Mouse (Mus musculus): ENCODE results near the gene Mylk2. TPM values are rescaled to one million over a fixed set of nuclear protein-coding genes. Genes with fewer than 3 reads are reported as not detected.

Gene Mylk2
- polyA plus RNA-seq, 1 experiment from 2014 or later: not detected

- Histone ChIP-seq H3K4me1 (replicated peaks; ENCODE audit: control insufficient read depth, insufficient read depth, low read length) (peaks cover 7% of the 10 kb centered on the region; the same call in 1 of the 2 replicates), H3K9ac (ENCODE audit: low read depth, low read length) (no peak overlapping the region), H3K27me3 (ENCODE audit: control insufficient read depth, insufficient read depth, low read length) (peaks cover 38% of the 10 kb centered on the region), H3K4me3 (ENCODE audit: low read depth, low read length) (no peak overlapping the region), H3K4me2 (replicated peaks; ENCODE audit: low read depth, low read length) (no peak overlapping the region), H3K9me3 (ENCODE audit: control insufficient read depth, low read length) (no peaks in the 10 kb centered on the region), H3K36me3 (ENCODE audit: control insufficient read depth, insufficient read depth, low read length) (no peaks in the 10 kb centered on the region), H3K27ac (ENCODE audit: low read depth, low read length) (no peak overlapping the region)
- ATAC-seq (ENCODE audit: low FRiP score) (no peak), DNase-seq (ENCODE audit: low spot score) (no peak)
- 32% methylated on average over 7 of the region's 7 CpGs for WGBS
Measured at GRCm38 (mm10) chr2:152941776-152942175, 30.6 kb downstream of the Mylk2 start.

DNA sequence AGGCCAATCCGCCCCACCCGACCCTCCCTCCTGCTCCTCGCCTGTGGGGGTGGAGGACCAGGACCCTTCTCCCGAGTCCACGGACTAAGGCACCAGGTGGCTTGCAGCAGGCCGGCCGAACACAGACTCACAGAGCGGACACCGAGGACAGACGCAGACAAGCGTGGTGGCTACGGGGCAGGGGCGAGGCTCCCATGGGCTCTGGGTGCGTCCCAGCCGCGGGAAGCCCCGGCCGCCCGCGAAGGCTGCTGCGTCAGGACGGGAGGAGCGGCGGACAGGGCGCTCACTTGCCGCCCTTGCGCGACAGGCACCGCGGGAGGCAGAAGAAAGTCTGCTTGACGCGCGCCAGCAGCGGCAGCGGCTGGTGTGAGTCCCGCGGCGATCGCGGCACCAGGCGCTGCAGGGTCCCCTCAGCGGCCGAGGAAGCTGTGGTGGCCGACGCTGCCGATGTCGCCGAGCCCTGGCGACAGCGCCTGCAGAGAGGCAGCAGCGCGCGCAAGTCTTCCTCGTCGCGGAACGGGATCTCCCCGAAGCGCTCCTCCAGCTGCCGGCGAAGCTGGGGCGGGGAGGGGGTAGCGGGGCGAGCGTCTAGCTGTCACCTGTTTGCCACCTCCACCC is 31.9 kb downstream of the Mylk2 start:
- H3K36me3 ChIP-seq (ENCODE audit: control insufficient read depth, insufficient read depth, low read length): no peaks in the 10 kb centered on the region
- H3K27me3 ChIP-seq (ENCODE audit: control insufficient read depth, insufficient read depth, low read length): peaks cover 38% of the 10 kb centered on the region
- peak overlapping the region; percentile 41 for H3K4me3 ChIP-seq (ENCODE audit: low read depth, low read length)
- DNase-seq (ENCODE audit: low spot score) (peak; percentile 48), ATAC-seq (ENCODE audit: low FRiP score) (0 out of 2 replicates have a peak, but pooled peaks have one; percentile 19)
- peak overlapping the region; percentile 47 for H3K9ac ChIP-seq (ENCODE audit: low read depth, low read length)
- WGBS: under 1% methylated on average over 55 of the region's 65 CpGs
- H3K4me2 ChIP-seq (replicated peaks; ENCODE audit: low read depth, low read length): peak overlapping the region; percentile 96
- no peak overlapping the region for H3K27ac ChIP-seq (ENCODE audit: low read depth, low read length)
- H3K4me1 ChIP-seq (replicated peaks; ENCODE audit: control insufficient read depth, insufficient read depth, low read length): peaks cover 7% of the 10 kb centered on the region; the same call in 1 of the 2 replicates
- H3K9me3 ChIP-seq (ENCODE audit: control insufficient read depth, low read length): no peaks in the 10 kb centered on the region

GRCm38 (mm10) chr2:152943568-152943967 is 32.4 kb downstream of the Mylk2 start:
- peak overlapping the region; percentile 96 for H3K4me2 ChIP-seq (replicated peaks; ENCODE audit: low read depth, low read length)
- peak overlapping the region; percentile 41 for H3K4me3 ChIP-seq (ENCODE audit: low read depth, low read length)
- 7% methylated on average over 7 of the region's 8 CpGs for WGBS
- DNase-seq (ENCODE audit: low spot score) (peak; percentile 41), ATAC-seq (ENCODE audit: low FRiP score) (no peak)
- no peaks in the 10 kb centered on the region for H3K9me3 ChIP-seq (ENCODE audit: control insufficient read depth, low read length)
- no peaks in the 10 kb centered on the region for H3K36me3 ChIP-seq (ENCODE audit: control insufficient read depth, insufficient read depth, low read length)
- no peak overlapping the region; the same call in 1 of the 2 replicates for H3K9ac ChIP-seq (ENCODE audit: low read depth, low read length)
- no peak overlapping the region for H3K27ac ChIP-seq (ENCODE audit: low read depth, low read length)
- H3K4me1 ChIP-seq (replicated peaks; ENCODE audit: control insufficient read depth, insufficient read depth, low read length): peaks cover 7% of the 10 kb centered on the region; the same call in 1 of the 2 replicates
- H3K27me3 ChIP-seq (ENCODE audit: control insufficient read depth, insufficient read depth, low read length): peaks cover 38% of the 10 kb centered on the region

- Histone ChIP-seq H3K4me1 (replicated peaks; ENCODE audit: control insufficient read depth, insufficient read depth, low read length) (peaks cover 7% of the 10 kb centered on the region; the same call in 1 of the 2 replicates), H3K4me2 (replicated peaks; ENCODE audit: low read depth, low read length) (no peak overlapping the region), H3K9ac (ENCODE audit: low read depth, low read length) (no peak overlapping the region), H3K27ac (ENCODE audit: low read depth, low read length) (no peak overlapping the region), H3K36me3 (ENCODE audit: control insufficient read depth, insufficient read depth, low read length) (no peaks in the 10 kb centered on the region), H3K4me3 (ENCODE audit: low read depth, low read length) (no peak overlapping the region), H3K27me3 (ENCODE audit: control insufficient read depth, insufficient read depth, low read length) (peaks cover 38% of the 10 kb centered on the region), H3K9me3 (ENCODE audit: control insufficient read depth, low read length) (no peaks in the 10 kb centered on the region)
- DNase-seq (ENCODE audit: low spot score): no peak
- 55% methylated on average over 9 of the region's 9 CpGs for WGBS
- no peak for ATAC-seq (ENCODE audit: low FRiP score)
Measured at GRCm38 (mm10) chr2:152944013-152944412, 32.9 kb downstream of the Mylk2 start.

GRCm38 (mm10) chr2:152947098-152947497 is 35.9 kb downstream of the Mylk2 start:
- WGBS: 63% methylated on average over 7 of the region's 7 CpGs
- Histone ChIP-seq H3K27ac (ENCODE audit: low read depth, low read length) (no peak overlapping the region), H3K9ac (ENCODE audit: low read depth, low read length) (no peak overlapping the region), H3K9me3 (ENCODE audit: control insufficient read depth, low read length) (no peaks in the 10 kb centered on the region), H3K4me1 (replicated peaks; ENCODE audit: control insufficient read depth, insufficient read depth, low read length) (peaks cover 9% of the 10 kb centered on the region; the same call in 1 of the 2 replicates), H3K4me3 (ENCODE audit: low read depth, low read length) (no peak overlapping the region), H3K27me3 (ENCODE audit: control insufficient read depth, insufficient read depth, low read length) (peaks cover 41% of the 10 kb centered on the region), H3K36me3 (ENCODE audit: control insufficient read depth, insufficient read depth, low read length) (no peaks in the 10 kb centered on the region), H3K4me2 (replicated peaks; ENCODE audit: low read depth, low read length) (no peak overlapping the region)
- DNase-seq (ENCODE audit: low spot score): no peak
- no peak for ATAC-seq (ENCODE audit: low FRiP score)

DNA sequence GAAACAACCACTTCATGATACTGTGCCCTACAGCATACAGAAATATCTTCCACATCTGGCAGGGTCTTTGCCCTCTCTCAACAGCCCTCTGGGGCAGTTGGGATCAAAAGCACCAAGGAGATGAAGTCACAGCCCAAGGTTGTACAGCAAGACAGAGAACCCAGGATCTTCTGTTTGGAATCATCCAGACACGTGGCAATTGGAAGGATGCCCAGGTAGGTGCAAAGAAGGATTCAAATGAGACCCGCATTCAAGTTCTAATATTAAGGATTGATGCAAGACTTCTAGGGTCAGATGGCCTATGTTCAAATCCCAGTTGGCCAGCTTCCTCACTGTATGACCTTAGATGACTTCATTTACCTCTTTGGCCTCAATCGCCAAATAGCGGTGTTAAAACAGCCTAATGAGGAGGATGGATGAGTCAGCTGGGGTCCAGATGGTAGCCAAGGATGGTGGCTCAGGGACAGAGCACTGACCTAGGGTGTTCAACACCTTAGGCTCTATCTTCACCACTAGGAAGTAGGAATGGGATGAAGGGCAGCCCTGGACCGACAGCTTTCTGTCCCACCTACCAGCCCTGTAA is 37.4 kb downstream of the Mylk2 start:
- Histone ChIP-seq H3K9ac (ENCODE audit: low read depth, low read length) (no peak overlapping the region), H3K4me2 (replicated peaks; ENCODE audit: low read depth, low read length) (no peak overlapping the region), H3K9me3 (ENCODE audit: control insufficient read depth, low read length) (no peaks in the 10 kb centered on the region), H3K4me3 (ENCODE audit: low read depth, low read length) (no peak overlapping the region), H3K4me1 (replicated peaks; ENCODE audit: control insufficient read depth, insufficient read depth, low read length) (peaks cover 7% of the 10 kb centered on the region; the same call in 1 of the 2 replicates), H3K36me3 (ENCODE audit: control insufficient read depth, insufficient read depth, low read length) (no peaks in the 10 kb centered on the region), H3K27me3 (ENCODE audit: control insufficient read depth, insufficient read depth, low read length) (peaks cover 27% of the 10 kb centered on the region), H3K27ac (ENCODE audit: low read depth, low read length) (no peak overlapping the region)
- WGBS: 80% methylated on average over 5 of the region's 5 CpGs
- no peak for DNase-seq (ENCODE audit: low spot score)
- ATAC-seq (ENCODE audit: low FRiP score): no peak

- peaks cover 6% of the 10 kb centered on the region; the same call in 1 of the 2 replicates for H3K4me1 ChIP-seq (replicated peaks; ENCODE audit: control insufficient read depth, insufficient read depth, low read length)
- DNase-seq (ENCODE audit: low spot score) (no peak), ATAC-seq (ENCODE audit: low FRiP score) (peak; percentile 41)
- peak overlapping the region; percentile 67 for H3K4me3 ChIP-seq (ENCODE audit: low read depth, low read length)
- H3K27me3 ChIP-seq (ENCODE audit: control insufficient read depth, insufficient read depth, low read length): peaks cover 13% of the 10 kb centered on the region
- no peaks in the 10 kb centered on the region for H3K9me3 ChIP-seq (ENCODE audit: control insufficient read depth, low read length)
- WGBS: 39% methylated on average over 11 of the region's 11 CpGs
- no peak overlapping the region for H3K9ac ChIP-seq (ENCODE audit: low read depth, low read length)
- no peak overlapping the region for H3K27ac ChIP-seq (ENCODE audit: low read depth, low read length)
- peak overlapping the region; percentile 95; the same call in 1 of the 2 replicates for H3K4me2 ChIP-seq (replicated peaks; ENCODE audit: low read depth, low read length)
- no peaks in the 10 kb centered on the region for H3K36me3 ChIP-seq (ENCODE audit: control insufficient read depth, insufficient read depth, low read length)
Measured at GRCm38 (mm10) chr2:152950358-152951064, 39.4 kb downstream of the Mylk2 start.

- under 1% methylated on average over 50 of the region's 54 CpGs for WGBS
- DNase-seq (ENCODE audit: low spot score): peak; percentile 66
Measured at GRCm38 (mm10) chr2:152951065-152951849, 40.1 kb downstream of the Mylk2 start, which contains the start of gene Dusp15. Gene Dusp15 (minus strand): TSS chr2:152951698.

More at GRCm38 (mm10) chr2:152951065-152951849, 40.1 kb downstream of the Mylk2 start, which contains the start of gene Dusp15:
- ATAC-seq (ENCODE audit: low FRiP score): peak; percentile 74
- Histone ChIP-seq H3K36me3 (ENCODE audit: control insufficient read depth, insufficient read depth, low read length) (no peaks in the 10 kb centered on the region), H3K27me3 (ENCODE audit: control insufficient read depth, insufficient read depth, low read length) (peaks cover 13% of the 10 kb centered on the region), H3K9ac (ENCODE audit: low read depth, low read length) (peak within 1 kb of the TSS; percentile 79), H3K4me2 (replicated peaks; ENCODE audit: low read depth, low read length) (peak within 1 kb of the TSS; percentile 95), H3K4me3 (ENCODE audit: low read depth, low read length) (peak within 1 kb of the TSS; percentile 67), H3K9me3 (ENCODE audit: control insufficient read depth, low read length) (no peaks in the 10 kb centered on the region), H3K4me1 (replicated peaks; ENCODE audit: control insufficient read depth, insufficient read depth, low read length) (peaks cover 6% of the 10 kb centered on the region; the same call in 1 of the 2 replicates), H3K27ac (ENCODE audit: low read depth, low read length) (peak within 1 kb of the TSS; percentile 53; the same call in 1 of the 2 replicates)
